Mouse (Mus musculus): Measurements from ENCODE around the gene Olfr1031. TPM values are rescaled to one million over a fixed set of nuclear protein-coding genes. Genes with fewer than 3 reads are reported as not detected.
"Not testable (repeated sequence)": the region's sequence is repeated elsewhere in the genome, so short reads cannot be mapped to it uniquely, and the experiment has no call there.

Olfr1031 gene
- not detected for total RNA-seq (2021)
- long read RNA-seq, experiment 1: 0 reads
- long read RNA-seq, experiment 2: 0 reads

DNA sequence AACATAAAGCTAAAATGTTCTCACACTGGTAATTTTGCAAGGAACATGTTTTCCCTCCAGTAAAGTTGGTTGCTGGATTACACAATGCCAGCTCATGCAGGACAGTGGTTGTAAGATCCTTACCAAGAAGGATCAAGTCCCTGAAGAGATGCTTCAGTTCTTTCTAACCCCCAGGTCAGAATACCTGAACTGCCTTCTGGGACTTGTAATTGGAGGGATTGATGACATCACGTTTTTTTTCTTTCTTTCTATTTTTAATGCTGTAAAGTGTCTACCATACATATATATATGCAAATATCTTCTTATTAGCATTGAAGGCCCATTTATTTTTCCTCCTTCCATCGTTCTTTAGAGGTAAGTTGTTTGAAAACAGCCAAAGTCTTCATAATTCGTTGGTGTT is at the start of gene Olfr1031:
TSS of gene Olfr1031 (plus strand) at position 301 of the 400 bp plus-strand sequence.
- no peak for DNase-seq (ENCODE audit: low spot score in 2 of 2)

DNA sequence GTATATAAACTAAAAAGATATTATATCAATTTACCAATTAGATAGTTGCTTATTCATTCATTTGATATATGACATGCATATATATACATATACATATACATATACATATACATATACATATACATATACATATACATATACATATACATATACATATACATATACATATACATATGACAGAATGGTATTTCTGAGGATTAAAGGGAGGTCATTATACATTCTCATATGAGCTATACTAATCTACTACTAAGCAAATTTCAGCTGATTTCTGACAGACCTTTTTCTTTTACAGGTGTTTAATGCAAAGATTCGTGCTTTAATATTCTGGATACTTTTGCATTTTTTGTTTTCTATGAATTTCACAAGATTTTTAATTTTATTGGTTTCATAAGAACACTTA is 40.0 kb upstream of the Olfr1031 start, which contains the start of gene Olfr1028:
TSS of gene Olfr1028 (plus strand) at position 301 of the 400 bp plus-strand sequence.
- no peak for DNase-seq (ENCODE audit: low spot score in 2 of 2)

DNA sequence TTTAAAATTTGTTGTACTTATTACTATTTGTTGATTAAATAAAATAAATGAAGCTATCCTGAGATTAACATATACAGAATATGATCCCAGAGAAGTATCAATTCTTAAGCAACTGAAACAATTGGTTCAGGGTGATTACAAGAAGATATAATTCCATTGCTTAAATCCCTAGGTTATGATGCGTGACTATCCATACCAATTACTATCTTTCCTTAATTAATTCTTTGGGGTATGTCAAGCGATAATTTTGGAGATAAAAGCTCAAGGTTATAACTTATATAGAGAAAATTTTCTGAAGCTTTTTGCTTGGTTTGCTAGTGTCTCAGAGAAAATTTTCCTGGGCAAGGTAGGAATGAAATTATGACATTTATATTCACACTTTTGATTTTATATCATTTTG is 16.5 kb upstream of the Olfr1031 start, which contains the start of gene Olfr1029:
TSS of gene Olfr1029 (plus strand) at position 301 of the 400 bp plus-strand sequence.
- DNase-seq (ENCODE audit: low spot score in 2 of 2): no peak

DNA sequence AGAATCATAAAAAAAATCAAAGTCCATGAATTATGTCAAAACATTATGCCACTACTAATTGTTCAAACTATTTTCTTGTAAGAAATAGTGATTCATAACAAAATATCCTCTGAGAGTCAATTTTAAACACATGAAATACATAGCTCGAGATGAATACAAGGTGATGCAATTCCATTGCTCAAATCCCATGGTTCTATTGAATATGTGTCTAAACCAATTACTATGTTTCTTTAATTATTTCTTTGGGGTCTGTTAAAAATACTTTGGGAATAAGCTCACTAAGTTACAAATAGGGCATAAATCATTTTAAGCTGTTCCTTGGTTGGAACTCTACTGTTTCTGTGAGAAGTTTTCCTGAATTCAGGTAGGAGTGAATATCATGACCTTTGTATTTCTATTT is 11.1 kb upstream of the Olfr1031 start, which contains the start of gene Olfr1030:
TSS of gene Olfr1030 (plus strand) at position 301 of the 400 bp plus-strand sequence.
- no peak for DNase-seq (ENCODE audit: low spot score in 2 of 2)

DNA sequence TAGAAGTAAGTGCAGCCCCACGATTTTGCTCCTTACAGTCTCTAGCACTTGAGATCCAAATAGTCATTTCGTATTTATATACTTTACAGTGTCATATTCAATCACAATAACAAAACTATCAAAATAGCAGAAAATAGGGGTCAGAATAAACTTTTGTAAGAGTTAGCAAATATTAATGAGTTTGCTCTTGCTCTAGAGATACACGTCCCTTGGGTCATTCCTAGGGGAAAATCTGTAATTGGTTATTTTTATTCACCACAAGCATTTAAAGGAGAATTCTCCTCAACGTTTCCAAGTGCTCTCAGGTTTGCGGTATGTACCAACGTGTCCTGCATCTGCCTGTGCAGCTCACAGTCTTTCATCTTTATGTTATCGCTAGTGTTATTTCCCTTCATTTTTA is 15.1 kb downstream of the Olfr1031 start, which contains the start of gene Olfr1032:
TSS of gene Olfr1032 (plus strand) at position 301 of the 400 bp plus-strand sequence.
- no peak for DNase-seq (ENCODE audit: low spot score in 2 of 2)

DNA sequence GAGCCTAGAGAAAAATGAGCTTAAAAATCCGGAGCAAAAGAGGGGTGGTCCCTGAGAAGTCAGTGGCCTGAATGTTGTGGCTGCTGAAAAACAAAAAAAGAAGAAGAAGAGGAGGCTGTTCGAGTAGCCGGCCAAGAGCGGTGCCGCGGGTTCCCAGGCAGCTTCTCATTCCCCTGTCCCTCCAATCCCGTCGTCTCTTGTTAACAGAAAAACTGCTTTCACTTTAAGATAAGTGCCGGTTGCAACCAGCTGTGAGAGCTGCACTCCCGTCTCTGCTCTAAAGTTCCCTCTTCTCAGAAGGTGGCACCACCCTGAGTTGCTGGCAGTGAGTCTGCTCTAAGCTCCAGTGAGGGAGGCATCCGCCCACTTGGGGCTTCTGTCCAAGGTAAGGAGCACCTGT is 30.3 kb downstream of the Olfr1031 start, which contains the start of gene Olfr1033:
TSS of gene Olfr1033 (plus strand) at position 228 of the 400 bp plus-strand sequence.
- DNase-seq (ENCODE audit: low spot score in 2 of 2): peak in 1 of 2 experiments; percentile 6

DNA sequence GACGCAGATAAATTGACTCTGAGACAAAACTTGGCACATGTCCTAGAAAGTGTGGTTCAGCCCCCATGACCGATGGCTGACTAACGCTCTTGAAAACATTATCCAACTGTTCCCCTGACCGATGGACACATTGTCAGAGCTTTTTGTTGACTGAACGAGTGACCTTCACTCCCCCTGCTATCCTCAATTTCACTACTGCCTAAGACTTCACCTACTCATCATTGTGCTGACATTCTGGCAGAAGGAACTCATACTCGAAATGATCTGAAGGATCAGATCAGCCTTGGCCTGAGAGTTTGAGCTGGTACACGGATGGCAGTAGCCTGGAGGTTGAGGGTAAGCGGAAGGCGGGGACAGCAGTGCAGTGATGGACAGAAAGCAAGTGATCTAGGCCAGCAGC is 31.4 kb downstream of the Olfr1031 start:
- DNase-seq (ENCODE audit: low spot score in 2 of 2): not testable (repeated sequence)

Other genes starting within 250 kb of the Olfr1031 start
- gene Olfr1012, start 227.5 kb upstream of the Olfr1031 start, total RNA-seq (2021): not detected
- not detected for gene Olfr1013, start 223.2 kb upstream of the Olfr1031 start, total RNA-seq (2021)
- not detected for gene Olfr1014, start 217.6 kb upstream of the Olfr1031 start, total RNA-seq (2021)
- not detected for gene Olfr1015, start 208.3 kb upstream of the Olfr1031 start, total RNA-seq (2021)
- gene Olfr1016, start 187.8 kb upstream of the Olfr1031 start, total RNA-seq (2021): not detected
- gene Olfr1018, start 171.8 kb upstream of the Olfr1031 start, total RNA-seq (2021): not detected
- gene Olfr1019, start 144.8 kb upstream of the Olfr1031 start, total RNA-seq (2021): not detected
- not detected for gene Olfr1020, start 143.3 kb upstream of the Olfr1031 start, total RNA-seq (2021)
- not detected for gene Olfr1022, start 121.7 kb upstream of the Olfr1031 start, total RNA-seq (2021)
- not detected for gene Olfr1023, start 104.7 kb upstream of the Olfr1031 start, total RNA-seq (2021)
- not detected for gene Olfr1024, start 85.3 kb upstream of the Olfr1031 start, total RNA-seq (2021)
- not detected for gene Olfr1025-ps1, start 75.1 kb upstream of the Olfr1031 start, total RNA-seq (2021)
- not detected for gene Olfr1026, start 68.7 kb upstream of the Olfr1031 start, total RNA-seq (2021)
- not detected for gene Olfr1028, start 39.9 kb upstream of the Olfr1031 start, total RNA-seq (2021)
- under 1 TPM in 1 of 2 experiments, not detected in 1; 0.30 TPM for gene Olfr1029, start 16.4 kb upstream of the Olfr1031 start, total RNA-seq (2021)
- gene Olfr1030, start 11.0 kb upstream of the Olfr1031 start, total RNA-seq (2021): not detected
- not detected for gene Olfr1032, start 15.2 kb downstream of the Olfr1031 start, total RNA-seq (2021)
- gene Olfr1033, start 30.3 kb downstream of the Olfr1031 start, total RNA-seq (2021): 1 to 10 TPM; 3.5 to 4.1 TPM
- under 1 TPM; 0.10 to 0.27 TPM for gene Olfr1034, start 55.6 kb downstream of the Olfr1031 start, total RNA-seq (2021)
- gene Olfr1036, start 83.7 kb downstream of the Olfr1031 start, total RNA-seq (2021): not detected
- gene Olfr1037, start 97.1 kb downstream of the Olfr1031 start, total RNA-seq (2021): not detected
- gene Olfr1039, start 145.6 kb downstream of the Olfr1031 start, total RNA-seq (2021): not detected
- not detected for gene Olfr1040, start 156.4 kb downstream of the Olfr1031 start, total RNA-seq (2021)
- gene Olfr1042, start 171.5 kb downstream of the Olfr1031 start, total RNA-seq (2021): not detected
- not detected for gene Olfr1043, start 177.2 kb downstream of the Olfr1031 start, total RNA-seq (2021)
- not detected for gene Olfr1044, start 187.5 kb downstream of the Olfr1031 start, total RNA-seq (2021)
- not detected for gene Olfr52, start 195.4 kb downstream of the Olfr1031 start, total RNA-seq (2021)
- not detected for gene Olfr1045, start 212.7 kb downstream of the Olfr1031 start, total RNA-seq (2021)
- not detected for gene Olfr1046, start 229.0 kb downstream of the Olfr1031 start, total RNA-seq (2021)
- gene Olfr1047, start 241.1 kb downstream of the Olfr1031 start, total RNA-seq (2021): not detected
- gene Olfr1048, start 250.0 kb downstream of the Olfr1031 start, total RNA-seq (2021): not detected